Mouse (Mus musculus): ENCODE measurements around the gene Olfr9.
"Not testable (repeated sequence)": the region's sequence is repeated elsewhere in the genome, so short reads cannot be mapped to it uniquely, and the experiment has no call there.

The Olfr9 gene

DNA sequence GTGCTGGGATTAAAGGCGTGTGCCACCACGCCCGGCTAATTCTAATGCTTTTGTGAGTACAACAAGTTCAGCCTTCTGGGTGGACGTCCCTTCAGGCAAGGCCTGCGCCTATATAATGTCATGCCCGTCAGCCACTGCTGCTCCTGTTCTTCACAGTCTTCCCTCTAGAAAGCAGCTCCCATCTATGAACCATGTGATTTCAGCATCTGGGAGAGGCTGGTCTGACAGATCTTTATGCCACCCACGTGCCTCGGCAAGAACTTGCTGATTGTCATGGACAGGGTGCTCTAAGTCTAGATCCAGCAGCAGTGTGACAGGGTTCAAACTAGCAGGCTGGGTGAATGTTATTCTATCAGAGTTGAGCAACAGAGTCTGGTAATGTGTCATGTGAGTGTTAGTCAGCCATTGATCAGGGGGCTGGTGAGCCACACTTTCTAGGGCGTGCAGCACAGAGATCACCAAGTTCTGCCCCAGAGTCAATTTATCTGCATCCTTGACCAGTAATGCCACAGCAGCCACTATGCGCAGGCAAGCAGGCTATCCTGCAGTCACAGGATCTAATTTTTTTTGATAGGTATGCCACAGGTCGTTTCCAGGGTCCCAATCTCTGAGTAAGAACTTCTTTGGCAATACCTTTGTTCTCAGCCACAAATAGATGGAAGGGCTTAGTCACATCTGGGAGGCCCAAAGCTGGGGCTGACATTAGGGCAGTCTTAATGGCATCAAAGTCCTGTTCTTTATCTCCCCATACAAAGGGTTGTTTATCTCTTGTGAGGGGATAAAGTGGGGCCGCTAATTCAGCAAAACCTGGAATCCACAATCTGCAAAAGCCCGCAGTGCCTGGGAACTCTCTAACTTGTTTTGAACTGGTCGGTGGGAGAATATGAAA is 15.0 kb downstream of the Olfr9 start:
- DNase-seq, result no peak

DNA sequence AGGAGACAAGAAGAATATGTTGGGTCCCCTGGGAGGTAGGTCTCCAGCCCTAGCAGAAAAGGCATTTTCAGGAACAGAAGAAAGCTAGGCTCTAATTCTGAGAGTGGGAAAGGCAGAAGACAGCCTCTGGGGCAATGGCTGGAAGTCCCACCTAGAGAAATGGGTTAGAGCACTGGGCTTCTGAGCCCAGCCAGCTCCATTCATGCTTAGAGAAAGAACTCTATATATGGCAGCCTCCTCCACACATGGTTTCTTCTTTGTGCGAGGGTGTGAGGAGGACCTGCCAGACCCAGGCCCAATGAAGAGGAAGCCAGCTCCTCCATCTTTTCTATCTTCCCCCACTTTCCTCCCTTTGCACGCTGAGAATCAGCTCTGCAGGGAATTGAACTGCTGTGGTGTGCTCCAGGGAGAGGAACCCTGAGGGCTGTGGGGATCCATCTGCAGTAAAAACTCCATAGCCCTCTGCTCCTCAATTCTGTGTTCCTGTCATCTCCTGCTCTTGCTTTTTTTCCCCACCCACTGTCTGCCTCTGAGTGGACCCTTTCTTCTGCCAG is 21.1 kb downstream of the Olfr9 start, which contains the start of gene Olfr763:
Gene Olfr763 (plus strand): TSS at position 504 of the 554 bp plus-strand sequence.
- DNase-seq, result no peak

DNA sequence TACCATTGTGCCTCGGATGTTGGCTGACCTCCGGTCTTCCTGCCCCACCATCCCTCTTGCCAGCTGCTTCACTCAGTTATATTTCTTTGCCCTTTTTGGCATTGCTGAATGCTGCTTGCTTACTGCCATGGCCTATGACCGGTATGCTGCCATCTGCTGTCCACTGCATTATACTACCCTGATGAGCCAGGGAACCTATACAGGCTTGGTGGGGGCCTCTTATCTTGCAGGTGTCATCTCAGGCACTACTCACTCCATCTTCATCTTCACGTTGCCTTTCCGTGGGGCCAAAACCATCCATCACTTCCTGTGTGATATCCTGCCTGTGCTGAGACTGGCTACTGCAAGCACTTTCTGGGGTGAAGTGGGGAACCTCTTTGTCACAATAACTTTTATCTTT is 22.3 kb downstream of the Olfr9 start:
- not testable (repeated sequence) for DNase-seq

DNA sequence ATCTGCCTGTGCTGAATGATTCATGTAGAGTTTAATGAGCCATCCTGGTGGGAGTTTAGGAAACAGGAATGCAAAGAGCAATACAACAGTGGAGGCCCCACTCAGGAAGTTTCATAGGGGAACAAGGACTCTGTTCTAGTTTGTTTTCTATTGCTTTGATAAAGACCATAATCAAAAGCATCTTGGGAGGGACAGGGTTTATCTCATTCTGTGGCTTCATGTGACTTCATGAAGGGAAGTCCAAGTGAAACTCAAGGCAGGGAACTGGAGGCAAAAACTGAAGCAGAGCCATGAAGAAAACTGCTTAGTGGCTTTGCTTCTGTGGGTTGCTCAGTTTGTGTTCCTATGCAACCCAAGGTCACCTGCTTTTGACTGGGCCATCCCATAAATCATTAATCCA is 25.2 kb downstream of the Olfr9 start:
- no peak for DNase-seq

DNA sequence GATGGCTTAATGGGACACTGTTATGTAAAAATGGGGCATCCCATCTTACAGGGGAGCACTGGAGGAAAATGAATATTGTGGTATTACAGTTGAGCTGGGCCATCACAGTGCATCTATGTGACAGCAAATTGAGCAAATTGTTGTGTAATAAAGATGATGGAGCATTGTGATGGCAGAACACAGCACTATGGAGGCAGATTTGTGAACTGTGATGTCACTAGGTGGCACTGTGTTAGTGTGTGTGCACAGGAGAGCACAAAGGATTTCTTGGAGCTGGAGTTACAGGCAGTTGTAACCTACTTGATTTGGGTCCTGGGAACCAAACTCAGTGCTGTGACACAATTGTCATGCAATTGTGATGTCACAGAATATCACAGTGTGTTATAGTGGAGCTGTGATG is 34.1 kb downstream of the Olfr9 start:
- no peak for DNase-seq

DNA sequence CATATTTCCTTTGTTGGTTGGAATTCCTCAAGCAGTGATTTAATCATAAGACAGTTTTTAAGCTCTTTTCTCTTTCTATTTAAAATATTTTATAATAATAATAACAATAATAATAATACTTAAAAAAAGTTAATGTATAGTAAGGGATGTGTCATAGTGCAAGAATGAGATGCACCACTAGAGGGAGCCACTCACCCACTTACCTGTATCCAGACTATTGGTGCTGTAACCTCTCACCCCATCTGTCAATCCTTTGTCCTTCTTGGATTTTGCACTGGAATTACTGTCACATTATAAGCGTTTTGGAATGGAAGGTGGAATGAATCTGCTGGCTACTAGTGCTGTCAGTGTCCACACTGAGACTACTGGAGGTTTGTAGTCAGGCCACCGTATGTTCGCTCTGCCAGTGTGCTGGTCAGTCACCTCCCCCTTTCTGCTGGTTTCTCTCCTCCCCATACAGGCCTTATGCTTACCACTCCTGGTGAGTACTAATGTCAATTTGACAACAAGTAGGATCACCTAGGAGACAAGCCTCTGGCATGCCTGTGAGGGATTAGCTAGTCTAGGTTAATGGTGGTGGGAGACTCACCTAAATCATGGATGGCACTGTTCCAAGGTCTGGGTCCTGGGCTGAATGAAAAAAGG is 36.9 kb downstream of the Olfr9 start:
- DNase-seq, result peak; percentile 53

DNA sequence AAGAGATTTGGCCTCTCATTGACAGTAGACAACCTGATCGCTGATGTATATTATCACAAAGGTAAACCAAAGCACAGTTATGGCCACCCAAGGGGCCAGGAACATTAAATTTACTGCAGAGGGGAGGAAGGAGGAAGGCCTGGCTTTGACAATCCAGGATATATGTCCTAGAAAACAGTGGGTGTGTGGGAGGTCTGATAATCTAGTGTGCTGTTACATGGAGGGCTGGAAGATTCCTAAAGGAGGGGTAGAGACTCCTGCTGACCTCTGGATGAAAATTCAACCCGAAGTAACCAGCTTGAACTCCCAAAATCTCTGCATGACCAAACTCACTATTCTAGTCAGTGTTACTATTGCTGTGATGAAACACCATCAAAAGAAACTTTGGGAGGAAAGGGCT is 39.1 kb downstream of the Olfr9 start:
- DNase-seq, result no peak

DNA sequence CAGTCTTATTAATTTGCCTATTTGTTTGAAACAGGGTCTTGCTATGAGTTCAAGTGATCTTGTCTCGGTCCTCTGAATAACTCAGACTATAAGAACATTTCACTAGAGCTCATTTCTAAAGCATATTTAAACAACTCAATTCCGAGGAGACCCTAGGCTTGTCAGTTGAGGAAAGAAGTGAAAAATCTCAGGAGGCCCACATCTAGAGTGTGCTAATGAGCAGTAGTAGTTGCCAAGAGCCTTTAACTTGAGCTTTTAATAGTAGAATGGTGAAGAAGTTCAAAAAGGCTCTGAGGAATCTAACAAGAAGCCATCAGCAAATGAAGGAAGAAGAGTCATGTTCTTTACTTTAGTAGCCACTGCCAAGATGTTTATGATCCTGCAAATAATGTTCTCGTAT is 50.6 kb downstream of the Olfr9 start, which contains the start of gene Olfr764-ps1:
Gene Olfr764-ps1 (minus strand): TSS at position 101 of the 400 bp plus-strand sequence.
- DNase-seq, result no peak

All from right cerebral cortex, postnatal 4 days (tissue).